Mouse (Mus musculus) brain, embryonic 18.5 days (tissue): Measurements from ENCODE around the gene Ptpn7.

ENCODE experiments used
- DNase-seq: peaks from one replicate; pipeline ENCODE4 v3.0.0-alpha.2; 2012; ENCODE audit warnings: low read depth, low spot score

The Ptpn7 gene

GRCm38 (mm10) chr1:135128986-135129385, 3.5 kb upstream of the Ptpn7 start:
- DNase-seq = no peak

- DNase-seq = no peak
These were observed 2.8 kb upstream of the Ptpn7 start for GRCm38 (mm10) chr1:135129543-135130183.

- no peak for DNase-seq
These were observed 2.0 kb upstream of the Ptpn7 start for GRCm38 (mm10) chr1:135130376-135131018.

DNA sequence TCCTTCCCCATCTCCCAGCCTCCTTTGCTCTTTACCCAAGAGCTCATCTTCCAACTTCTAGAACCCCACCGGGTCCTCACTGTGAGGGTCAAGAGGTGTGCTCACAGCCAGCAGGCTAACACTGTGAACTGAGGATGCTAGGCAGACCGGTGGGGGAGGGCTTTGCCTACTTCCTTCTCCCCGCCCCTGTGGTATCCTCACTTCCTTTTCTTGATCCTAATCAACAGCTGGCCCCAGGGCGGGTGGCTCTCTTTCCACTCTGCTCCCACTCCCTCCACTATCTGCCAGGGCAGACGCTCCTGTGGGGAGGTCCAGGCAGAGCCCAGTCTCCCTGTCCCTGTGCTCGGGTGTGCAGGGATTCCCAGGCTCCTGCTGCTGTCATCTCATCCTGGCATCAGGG, 1.5 kb upstream of the Ptpn7 start:
- no peak for DNase-seq

GRCm38 (mm10) chr1:135131560-135131959, 940 bp upstream of the Ptpn7 start:
- DNase-seq = no peak

GRCm38 (mm10) chr1:135132893-135133369, 431 bp downstream of the Ptpn7 start:
- DNase-seq = no peak

GRCm38 (mm10) chr1:135133678-135134435, 1.4 kb downstream of the Ptpn7 start:
- DNase-seq = no peak

DNA sequence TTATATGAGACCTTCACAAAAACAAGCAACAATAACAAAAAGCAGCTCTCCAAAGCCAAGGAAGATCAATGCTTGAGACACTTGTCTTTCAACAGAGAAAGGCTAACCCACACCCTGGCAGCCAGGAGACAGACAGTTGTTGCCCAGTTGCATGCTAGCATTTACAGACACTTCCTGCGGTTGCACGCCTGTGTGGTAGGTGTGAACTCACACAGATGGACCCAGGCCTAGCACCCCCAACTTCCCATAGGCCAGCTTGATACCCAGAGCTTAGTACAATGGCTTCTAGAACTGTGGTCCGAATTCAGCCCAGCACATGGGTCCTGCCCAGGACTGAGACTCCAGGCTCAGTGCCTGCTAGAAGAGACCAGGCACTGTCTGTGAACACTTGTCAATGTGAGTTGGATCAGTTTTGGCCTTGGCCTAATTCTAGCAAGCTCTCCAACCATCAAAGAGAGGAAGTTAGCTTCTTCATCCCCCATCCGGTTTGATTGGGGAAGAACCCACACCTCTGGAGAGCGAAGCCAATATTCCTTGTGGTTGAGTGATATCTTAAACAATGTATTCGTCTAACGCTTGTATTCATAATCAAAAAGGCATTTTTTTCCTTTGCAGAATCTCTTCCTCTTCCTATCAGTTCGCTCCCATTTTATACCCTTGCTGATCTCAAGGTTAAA, 2.7 kb downstream of the Ptpn7 start:
- DNase-seq = no peak

DNA sequence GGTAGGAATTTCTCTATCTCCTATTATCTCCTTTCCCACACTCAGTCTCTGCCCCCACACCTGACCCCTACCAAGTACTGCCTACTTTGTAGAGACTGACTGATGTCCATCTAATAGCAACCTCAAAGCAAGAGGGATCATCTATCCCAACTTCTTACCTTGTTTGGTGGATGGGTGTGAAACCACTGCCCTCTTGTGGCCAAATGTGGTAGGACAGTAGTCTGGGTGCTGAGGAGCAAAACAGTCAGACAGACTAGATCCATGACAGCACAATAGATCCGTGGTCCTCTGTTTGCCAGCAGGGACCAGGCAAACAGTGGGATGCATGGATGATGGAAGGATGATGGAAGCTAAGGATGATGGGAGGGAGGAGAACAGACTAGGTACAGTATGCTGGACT, 4.0 kb downstream of the Ptpn7 start:
- DNase-seq = peak; percentile 32

DNA sequence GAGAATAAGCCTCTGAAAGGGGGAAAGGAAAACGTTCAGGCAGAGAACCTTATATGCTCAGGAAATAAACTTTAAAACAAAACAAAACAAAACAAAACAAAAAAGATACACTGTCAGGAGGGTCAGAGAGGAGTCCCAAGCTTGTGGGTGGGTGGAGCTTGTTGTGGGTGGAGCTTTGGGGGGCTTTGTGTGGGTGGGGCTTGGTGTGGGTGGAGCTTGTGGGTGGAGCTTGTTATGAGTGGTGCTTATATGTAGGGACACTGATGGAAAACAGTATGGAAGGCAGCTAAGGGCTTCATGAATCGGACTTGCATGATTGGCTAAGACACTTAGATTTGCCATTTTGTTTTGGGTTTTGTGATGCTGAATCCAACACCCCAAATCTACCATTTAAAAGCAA, 7.4 kb downstream of the Ptpn7 start:
- no peak for DNase-seq

GRCm38 (mm10) chr1:135142452-135142851, 10.0 kb downstream of the Ptpn7 start:
- no peak for DNase-seq

- no peak for DNase-seq
These were observed 11.4 kb downstream of the Ptpn7 start for GRCm38 (mm10) chr1:135143940-135144339.

GRCm38 (mm10) chr1:135146077-135146945, 13.8 kb downstream of the Ptpn7 start, which contains the start of gene Arl8a:
TSS of gene Arl8a (plus strand) at chr1:135146824.
- no peak for DNase-seq

DNA sequence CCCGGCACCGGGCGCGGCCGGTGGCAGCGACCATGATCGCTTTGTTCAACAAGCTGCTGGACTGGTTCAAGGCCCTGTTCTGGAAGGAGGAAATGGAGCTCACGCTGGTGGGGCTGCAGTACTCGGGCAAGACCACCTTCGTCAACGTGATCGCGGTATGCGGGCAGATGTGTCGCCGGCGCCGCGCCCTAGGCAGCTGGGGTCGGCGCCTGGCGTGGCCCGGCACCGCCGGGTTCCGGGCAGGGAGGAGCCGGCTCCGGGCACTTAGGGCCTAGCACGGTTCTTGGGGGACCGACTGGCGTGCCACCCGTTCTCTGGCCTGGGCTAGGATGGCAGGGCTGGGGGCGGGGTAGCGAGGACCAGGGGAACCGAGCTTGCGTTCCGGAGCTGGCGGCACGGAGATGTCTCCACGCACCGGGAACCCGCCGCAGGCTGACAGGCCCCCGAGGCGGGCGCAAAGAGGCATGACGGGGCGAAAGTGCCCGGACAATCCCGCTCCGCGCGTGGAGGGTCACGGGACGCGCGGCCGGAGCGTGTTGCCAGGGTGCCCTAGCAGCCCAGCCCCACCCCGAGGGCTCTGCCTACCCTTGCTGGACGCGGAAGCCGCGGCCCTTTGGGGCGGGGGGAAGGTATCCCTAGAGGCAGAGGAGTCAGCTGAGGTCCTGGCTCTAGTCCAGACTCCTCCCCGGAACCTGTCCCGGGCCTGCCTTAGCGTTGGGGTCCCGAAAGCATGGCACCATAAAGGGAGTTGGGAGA, 14.6 kb downstream of the Ptpn7 start:
- DNase-seq = no peak

DNA sequence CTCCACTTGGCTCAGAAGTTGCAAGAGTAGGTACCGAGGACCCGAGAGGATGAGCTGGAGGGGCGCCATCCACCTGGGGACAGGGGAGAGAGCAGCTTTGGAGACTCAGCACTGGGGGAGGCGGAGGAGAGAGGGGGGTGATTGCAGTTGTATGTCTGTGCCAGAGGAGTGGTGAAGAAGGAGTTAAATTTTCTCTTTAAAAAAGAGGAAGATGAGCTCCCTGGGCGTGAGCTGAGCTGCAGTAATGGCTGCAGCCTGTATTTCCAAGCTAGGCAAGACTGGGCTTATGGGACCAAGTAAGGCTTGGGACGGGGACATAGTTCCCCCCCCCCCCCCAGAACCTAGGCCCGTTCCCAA, 15.2 kb downstream of the Ptpn7 start:
- DNase-seq = no peak

GRCm38 (mm10) chr1:135148476-135148875, 16.0 kb downstream of the Ptpn7 start:
- no peak for DNase-seq

GRCm38 (mm10) chr1:135148996-135149395, 16.5 kb downstream of the Ptpn7 start:
- no peak for DNase-seq

DNA sequence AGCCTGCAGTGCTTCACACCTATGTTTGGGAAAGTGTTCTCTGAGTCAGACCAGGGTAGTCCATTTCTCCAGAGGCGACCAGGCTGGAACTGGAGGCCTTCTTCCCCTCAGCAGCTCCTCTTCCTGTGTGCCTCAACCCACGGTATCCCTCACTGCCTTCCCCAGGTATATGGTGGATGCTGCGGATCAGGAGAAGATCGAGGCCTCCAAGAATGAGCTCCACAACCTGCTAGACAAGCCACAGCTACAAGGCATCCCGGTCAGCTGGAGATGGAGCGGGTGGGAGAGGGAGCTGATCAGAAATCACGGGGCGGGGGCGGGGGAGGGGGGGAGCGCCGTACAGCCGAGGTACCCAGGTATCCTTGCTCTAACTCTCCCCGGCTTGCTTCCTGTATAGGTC, 21.5 kb downstream of the Ptpn7 start:
- no peak for DNase-seq

DNA sequence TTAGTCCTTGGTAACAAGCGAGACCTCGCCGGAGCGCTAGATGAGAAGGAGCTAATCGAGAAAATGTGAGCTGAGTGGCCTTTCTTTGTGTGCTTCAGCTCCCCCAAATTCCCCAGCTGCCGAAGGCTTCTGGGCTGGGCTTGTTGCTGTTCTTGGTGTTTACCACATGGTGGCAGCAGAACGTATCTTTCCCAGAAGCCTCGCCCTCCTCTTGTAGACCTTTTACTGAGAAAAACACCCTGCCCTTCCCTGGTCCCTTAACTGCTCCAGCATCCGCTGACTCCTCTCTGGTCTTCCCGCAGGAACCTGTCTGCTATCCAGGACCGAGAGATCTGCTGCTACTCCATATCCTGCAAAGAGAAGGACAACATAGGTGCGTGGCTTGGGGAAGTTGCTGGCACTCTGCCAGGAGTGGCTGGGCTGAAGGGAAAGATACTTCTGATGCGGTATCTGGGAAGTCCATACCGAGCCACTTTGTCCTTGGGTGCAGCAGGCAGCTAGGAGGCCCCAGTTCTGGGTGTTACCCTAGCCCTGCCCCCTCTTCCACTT, 22.0 kb downstream of the Ptpn7 start:
- peak; percentile 82 for DNase-seq

DNA sequence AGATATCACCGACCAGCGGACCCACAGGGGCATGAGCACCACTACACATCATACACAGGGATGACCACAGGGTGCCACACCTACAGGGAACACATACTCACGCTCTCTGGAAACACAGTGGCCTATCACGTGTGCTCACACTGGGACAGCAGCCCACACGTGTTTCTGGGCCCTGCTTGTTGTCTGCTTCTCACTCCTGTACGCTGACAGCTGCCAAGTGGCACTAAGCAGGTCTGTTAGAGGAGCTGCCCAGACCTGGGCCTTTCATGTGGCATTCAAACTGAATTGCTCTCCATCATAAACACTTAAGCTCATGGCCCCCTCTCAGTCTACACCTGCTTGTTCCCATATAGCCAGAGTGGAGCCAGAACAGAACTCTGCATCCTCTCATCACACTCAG, 23.8 kb downstream of the Ptpn7 start:
- DNase-seq = no peak
